Mouse (Mus musculus): ENCODE results near the gene Uvssa. TPM values are rescaled to one million over a fixed set of nuclear protein-coding genes. Genes with fewer than 3 reads are reported as not detected.

The Uvssa gene
- polyA plus RNA-seq, 1 experiment from 2014 or later, result 5.7 TPM

DNA sequence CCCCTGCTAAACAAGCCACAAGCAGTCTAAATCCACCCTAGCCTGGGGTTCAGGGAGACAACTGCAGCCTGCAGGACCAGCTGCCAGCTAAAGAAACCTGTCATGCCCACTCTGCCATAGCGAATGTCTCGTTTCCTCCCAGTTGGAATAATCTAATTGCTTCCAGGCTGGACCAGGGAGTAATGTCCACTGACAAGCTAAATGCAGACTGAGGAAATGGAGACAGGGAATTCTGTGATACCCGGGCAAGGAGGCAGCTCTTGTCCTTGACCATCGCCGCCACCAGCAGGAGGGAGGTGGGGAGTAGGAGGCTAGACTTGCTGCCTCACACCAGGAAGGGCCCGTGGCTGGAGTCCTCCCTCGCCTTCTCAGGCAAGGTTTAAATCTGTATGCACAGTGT is 86.0 kb downstream of the Uvssa start:
- ATAC-seq, result no peak
- H3K9me3 ChIP-seq (ENCODE audit: control insufficient read depth, low read length), result no peaks in the 10 kb centered on the region
- no peak overlapping the region for H3K4me2 ChIP-seq (ENCODE audit: low read depth, low read length)
- H3K4me1 ChIP-seq (ENCODE audit: control insufficient read depth, insufficient read depth, low read length), result no peaks in the 10 kb centered on the region
- no peaks in the 10 kb centered on the region for H3K27me3 ChIP-seq (replicated peaks; ENCODE audit: control insufficient read depth, insufficient read depth, low read length)
- 69% methylated on average over 7 of the region's 7 CpGs for WGBS
- no peaks in the 10 kb centered on the region for H3K36me3 ChIP-seq (ENCODE audit: control insufficient read depth, insufficient read depth, low read length)
- no peak overlapping the region for H3K4me3 ChIP-seq (ENCODE audit: low read length)
- H3K27ac ChIP-seq (ENCODE audit: low read length), result no peak overlapping the region
- H3K9ac ChIP-seq (ENCODE audit: low read depth, low read length), result no peak overlapping the region

DNA sequence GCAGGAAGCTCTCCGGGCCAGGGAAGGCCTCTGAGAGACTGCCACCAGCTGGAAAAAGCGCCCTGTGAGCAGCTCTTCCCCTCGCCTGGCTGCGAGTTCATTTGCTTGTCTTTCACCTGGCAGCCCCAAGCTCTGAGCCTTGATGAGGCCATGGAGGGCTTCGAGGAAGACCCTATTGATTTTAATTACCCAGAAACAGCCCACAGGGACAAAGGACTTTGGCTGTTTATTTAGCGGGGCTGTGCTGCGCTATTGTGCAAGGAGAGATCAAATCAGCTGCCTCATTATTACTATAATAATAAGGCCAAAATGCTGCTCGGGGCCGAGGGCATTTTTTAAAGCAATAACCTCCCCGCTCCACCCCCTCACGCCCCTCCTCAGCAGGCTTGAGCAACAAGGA is 87.1 kb downstream of the Uvssa start:
- WGBS, result 43% methylated on average over 11 of the region's 11 CpGs
- H3K27me3 ChIP-seq (replicated peaks; ENCODE audit: control insufficient read depth, insufficient read depth, low read length), result no peaks in the 10 kb centered on the region
- H3K4me2 ChIP-seq (ENCODE audit: low read depth, low read length), result no peak overlapping the region
- no peaks in the 10 kb centered on the region for H3K9me3 ChIP-seq (ENCODE audit: control insufficient read depth, low read length)
- no peak overlapping the region for H3K27ac ChIP-seq (ENCODE audit: low read length)
- no peaks in the 10 kb centered on the region for H3K36me3 ChIP-seq (ENCODE audit: control insufficient read depth, insufficient read depth, low read length)
- no peak for ATAC-seq
- no peak overlapping the region for H3K9ac ChIP-seq (ENCODE audit: low read depth, low read length)
- H3K4me3 ChIP-seq (ENCODE audit: low read length), result no peak overlapping the region
- no peaks in the 10 kb centered on the region for H3K4me1 ChIP-seq (ENCODE audit: control insufficient read depth, insufficient read depth, low read length)

Other genes with a start within 250 kb of the Uvssa start
- gene Spon2, start 160.1 kb upstream of the Uvssa start, polyA plus RNA-seq (2015; fragmentation: Nextera tagmentation; extraction: Ambion mirVana), result 35.1 and 37.0 TPM in 2 replicates
- 181 and 223 TPM in 2 replicates for gene Ctbp1, start 103.6 kb upstream of the Uvssa start, polyA plus RNA-seq (2015; fragmentation: Nextera tagmentation; extraction: Ambion mirVana)
- gene Maea, start 43.0 kb upstream of the Uvssa start, polyA plus RNA-seq (2015; fragmentation: Nextera tagmentation; extraction: Ambion mirVana), result 128 and 135 TPM in 2 replicates
- not detected in 2 replicates for gene Nkx1-1, start 55.4 kb downstream of the Uvssa start, polyA plus RNA-seq (2015; fragmentation: Nextera tagmentation; extraction: Ambion mirVana)

Data from intestine, embryonic 16.5 days (tissue).